Mouse (Mus musculus) neutrophil, adult 5-6 weeks (primary cell): Measurements from ENCODE around the gene Rcan2. TPM values are rescaled to one million over a fixed set of nuclear protein-coding genes. Genes with fewer than 3 reads are reported as not detected.

Experiments used
- ATAC-seq: fragments of 151-379, 151-347 bp; 2 replicates; pipeline ENCODE4 v1.8.0; 2017; ENCODE audit warnings: mild to moderate bottlenecking, moderate TSS enrichment; ENCODE audit not compliant: insufficient number of reproducible peaks, poor library complexity, low FRiP score, severe bottlenecking; ENCODE audit errors: extremely low read depth
- total RNA-seq: library from RNA; stranded (forward); fragments of 200-1000 nt; gene quantifications from 2 replicates; pipeline ENCODE4 v1.2.3, GENCODE M21; 2017

The Rcan2 gene
- not detected in 2 replicates for total RNA-seq

GRCm38 (mm10) chr17:43801077-43801476 is at the start of gene Rcan2:
Gene Rcan2 (plus strand): TSS chr17:43801351.
- no peak for ATAC-seq

DNA sequence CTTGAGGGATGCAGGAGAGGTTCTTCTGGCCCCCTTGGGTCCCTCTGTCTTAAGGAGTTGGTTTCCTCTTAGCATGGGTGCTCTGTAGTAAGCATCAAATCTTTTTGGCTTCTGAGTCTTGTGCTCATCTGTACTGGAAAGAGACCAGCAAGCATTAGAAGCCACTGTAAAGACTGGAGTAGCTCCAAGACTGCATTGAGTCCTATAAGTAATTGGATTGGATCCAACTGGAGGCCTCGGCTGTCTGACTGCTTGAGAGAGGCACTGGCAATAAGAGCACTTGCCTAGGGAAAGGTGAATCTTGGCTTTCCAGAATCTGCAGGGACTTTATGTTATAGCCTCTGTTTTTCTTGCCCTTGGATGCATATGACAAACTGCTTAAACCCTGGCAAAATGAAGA is 48.3 kb upstream of the Rcan2 start:
- ATAC-seq: no peak

- no peak for ATAC-seq
These were observed 46.5 kb upstream of the Rcan2 start for GRCm38 (mm10) chr17:43754687-43755086.

DNA sequence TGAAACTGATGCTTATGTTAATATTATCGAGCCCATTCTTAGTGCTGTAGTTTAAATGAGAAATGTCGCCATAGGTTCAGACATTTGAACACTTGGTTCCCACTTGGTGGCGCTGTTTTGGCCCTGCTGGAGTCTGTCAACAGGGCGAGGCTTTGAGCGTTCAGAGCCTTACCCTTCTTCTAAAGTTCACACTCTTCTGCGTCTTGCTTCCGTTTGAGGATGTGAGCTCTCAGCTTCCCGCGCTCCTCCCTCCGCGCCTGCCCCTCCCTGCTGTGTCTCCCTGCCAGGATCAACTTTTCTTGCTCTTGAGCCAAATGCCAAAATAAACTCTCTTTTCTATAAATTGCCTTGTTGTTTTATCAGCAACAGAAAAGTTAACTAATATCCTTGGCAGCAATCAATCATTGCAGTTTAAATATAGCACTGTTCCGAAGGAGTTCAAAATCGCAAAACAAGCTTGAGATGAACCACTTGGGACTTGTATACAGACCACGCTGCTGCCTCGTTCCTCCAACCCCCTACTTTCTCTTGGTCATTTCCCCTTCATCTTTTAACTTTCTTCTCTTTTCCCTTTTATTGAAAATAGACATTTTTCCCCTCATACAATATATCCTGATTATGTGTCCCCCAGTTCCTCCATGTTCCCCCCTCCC is 42.4 kb upstream of the Rcan2 start:
- no peak for ATAC-seq

DNA sequence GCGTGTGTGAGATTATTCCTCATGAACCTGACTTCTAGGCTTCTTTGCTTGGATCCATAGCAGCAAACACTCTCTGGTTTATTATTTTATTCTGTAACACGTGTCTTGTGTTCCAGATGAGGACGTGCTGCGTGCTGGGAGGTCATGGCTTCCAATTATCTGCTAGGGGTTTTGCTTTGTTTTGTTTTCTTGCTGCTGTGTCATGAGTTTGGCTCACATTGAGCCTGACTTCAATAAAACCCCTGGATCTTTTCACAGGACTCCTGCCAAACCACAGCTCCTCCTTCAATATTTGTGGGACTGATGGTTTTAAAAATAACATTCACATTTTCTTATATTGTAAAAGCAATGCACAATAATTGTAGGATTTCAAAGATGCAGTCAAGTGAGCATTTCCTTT is 16.6 kb upstream of the Rcan2 start:
- no peak for ATAC-seq

- ATAC-seq: no peak
These were observed 12.9 kb upstream of the Rcan2 start for GRCm38 (mm10) chr17:43788222-43788621.

- ATAC-seq: no peak
These were observed 11.8 kb upstream of the Rcan2 start for GRCm38 (mm10) chr17:43789376-43789775.

DNA sequence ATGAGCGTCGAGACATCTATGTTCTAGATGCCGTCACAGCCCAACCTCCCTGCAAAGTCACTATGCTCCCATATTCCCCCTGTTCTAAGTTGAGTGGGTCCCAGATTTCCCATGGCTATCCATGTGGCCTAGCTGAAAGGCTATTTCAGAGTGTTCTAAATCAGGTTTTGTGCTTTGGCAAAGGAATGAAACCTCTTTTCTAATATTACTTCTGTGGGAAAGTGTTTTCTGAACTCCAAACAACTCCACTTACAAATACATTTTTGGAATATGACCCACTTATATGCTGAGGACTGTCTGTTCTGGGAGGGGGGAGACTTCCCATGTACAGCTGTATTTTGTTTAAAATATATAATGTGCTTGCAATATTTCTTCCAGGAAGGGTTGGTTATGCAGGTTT is 9.4 kb upstream of the Rcan2 start:
- ATAC-seq: no peak

DNA sequence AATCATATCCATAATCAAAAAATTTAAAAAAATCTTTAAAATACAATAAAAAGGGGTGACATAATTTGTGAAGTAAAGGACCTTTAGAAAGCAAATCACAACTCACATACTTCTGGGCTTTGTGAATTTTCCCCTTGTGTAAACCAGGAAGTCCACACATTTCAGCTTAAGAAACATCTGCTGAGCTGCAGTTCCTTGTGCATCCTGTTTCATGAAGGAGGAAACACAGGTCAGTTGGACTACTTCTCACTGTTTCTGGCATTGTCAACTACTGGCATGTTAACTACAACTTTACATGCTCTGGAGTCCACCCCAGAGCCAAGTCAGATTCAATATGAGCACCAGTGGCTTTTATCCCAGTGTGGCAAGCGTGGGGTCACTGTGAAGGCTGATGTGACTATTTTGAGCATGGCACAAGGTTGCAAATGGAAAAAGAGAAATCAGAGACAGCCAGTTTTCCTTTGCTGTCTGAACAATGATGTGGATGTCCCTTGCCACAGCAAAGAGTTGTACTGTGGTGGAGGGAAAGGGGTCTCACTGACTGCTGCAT is 6.3 kb upstream of the Rcan2 start:
- ATAC-seq: no peak

GRCm38 (mm10) chr17:43801595-43802373 is 633 bp downstream of the Rcan2 start:
- no peak for ATAC-seq

DNA sequence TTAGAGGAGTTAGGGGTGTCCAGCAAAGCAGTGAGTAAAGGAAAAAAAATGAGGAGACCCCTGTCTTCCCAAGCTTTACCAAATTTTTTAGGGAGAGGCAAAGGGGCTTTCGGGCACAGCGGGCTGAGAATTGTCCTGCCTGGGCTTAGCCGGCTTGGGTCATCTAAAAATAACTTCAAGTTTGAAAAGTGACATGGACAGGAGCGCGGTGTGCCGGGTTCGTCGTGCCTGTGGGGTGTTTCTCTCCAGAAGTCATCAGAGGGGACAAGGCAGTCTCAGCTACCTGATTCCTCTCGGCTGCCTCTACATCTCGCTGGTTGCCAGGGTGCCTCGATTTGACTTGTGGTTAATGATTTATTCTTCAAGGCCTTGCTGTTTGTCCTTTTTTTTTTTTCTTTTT is 1.3 kb downstream of the Rcan2 start:
- ATAC-seq: no peak

DNA sequence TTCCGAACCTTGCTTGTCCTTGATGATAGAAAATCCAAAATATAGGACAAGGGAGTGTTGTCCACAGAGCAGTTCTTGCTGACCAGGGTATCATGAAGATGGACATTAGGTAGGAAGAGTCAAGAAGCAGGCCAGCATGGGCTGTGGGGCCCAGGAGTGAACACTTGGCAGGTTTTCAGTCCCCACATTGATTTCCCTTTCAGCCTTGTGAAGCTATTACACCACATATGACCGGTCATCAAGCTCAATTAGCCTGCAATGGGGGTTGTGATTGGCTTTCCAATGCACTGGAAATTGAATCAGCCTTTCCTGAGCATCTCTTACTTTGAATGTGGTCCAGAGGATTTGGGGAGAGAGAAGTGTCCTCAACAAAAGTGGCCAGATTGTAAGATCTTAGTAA is 2.0 kb downstream of the Rcan2 start:
- no peak for ATAC-seq

DNA sequence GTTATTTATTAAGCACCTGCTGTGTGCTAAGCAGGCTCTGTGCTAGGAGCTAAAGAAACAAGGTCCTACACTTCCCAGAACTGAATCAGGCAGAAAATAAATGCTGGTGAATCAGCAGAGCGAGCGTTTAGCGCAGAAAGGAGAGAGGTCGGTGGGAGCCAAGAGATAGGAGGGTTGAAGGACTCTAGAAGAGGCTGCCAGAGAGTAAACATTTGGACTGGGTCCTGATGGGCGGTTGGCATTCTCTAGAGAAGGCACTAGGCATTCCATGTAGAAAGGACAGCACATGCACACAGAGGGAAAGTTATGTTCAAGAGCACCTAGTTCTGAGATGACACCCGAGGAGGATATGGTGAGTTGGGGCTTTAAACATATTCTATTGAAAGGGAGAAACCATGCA is 2.6 kb downstream of the Rcan2 start:
- ATAC-seq: no peak

- ATAC-seq: no peak
These were observed 5.7 kb downstream of the Rcan2 start for GRCm38 (mm10) chr17:43806841-43807240.

GRCm38 (mm10) chr17:43811453-43811852 is 10.3 kb downstream of the Rcan2 start:
- no peak for ATAC-seq

DNA sequence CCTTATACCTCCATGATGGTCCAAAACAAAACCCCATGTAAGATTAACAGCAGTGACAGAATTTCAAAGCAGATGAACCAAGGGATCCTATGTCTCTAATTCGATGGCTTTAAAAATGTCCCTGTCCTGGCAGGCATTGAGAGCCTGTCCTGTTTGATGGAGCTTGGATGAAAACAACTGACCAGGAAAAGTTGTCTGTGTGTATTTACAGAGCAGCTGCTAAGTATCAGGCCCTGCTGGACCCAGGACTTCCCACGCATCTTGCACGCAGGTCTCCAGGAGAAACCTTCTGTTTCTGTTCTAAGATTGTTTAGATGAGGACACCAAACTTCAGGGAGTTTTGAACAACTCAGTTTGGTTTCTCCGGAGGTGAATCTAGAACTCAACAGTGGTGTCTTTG is 14.2 kb downstream of the Rcan2 start:
- no peak for ATAC-seq

DNA sequence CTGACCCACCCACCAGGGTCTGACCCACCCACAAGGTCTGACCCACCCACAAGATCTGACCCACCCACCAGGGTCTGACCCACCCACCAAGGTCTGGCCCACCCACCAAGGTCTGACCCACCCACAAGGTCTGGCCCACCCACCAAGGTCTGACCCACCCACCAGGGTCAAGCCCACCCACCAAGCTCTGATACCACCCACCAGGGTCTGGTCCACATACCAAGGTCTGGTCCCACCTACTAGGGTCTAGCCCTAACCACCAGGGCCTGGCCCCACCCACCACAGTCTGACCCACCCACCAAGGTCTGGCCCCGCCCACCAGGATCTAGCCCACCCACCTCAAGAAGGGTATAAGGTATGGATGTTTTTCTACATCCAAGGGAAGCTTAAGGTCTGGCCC is 15.3 kb downstream of the Rcan2 start:
- no peak for ATAC-seq

DNA sequence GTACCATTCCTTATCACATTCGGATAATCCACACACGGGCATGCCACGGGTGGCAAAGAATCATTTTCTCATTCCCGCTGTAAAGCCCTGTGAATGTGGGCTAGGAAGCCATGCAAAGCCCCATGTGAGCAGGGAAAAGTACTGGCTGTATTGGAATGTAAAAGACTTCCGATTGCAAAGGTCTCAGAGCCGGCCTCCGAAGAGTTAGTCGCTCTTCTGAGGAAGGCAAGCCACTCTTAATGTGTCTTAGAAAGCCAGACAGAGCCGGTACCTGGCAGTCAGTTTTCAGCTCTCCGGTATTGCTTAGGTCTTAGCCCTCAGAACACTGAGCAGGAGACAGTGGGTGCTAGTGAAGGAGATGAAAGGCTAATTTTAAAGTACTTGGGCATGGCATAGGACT is 16.0 kb downstream of the Rcan2 start:
- no peak for ATAC-seq

GRCm38 (mm10) chr17:43818390-43818789 is 17.2 kb downstream of the Rcan2 start:
- no peak for ATAC-seq

- ATAC-seq: no peak
These were observed 19.8 kb downstream of the Rcan2 start for GRCm38 (mm10) chr17:43820904-43821303.
